Mouse (Mus musculus): Measurements from ENCODE around the gene Igsf3. TPM values are rescaled to one million over a fixed set of nuclear protein-coding genes. Genes with fewer than 3 reads are reported as not detected.

Gene Igsf3
- polyA plus RNA-seq, 1 experiment from 2014 or later = 28.1 TPM

DNA sequence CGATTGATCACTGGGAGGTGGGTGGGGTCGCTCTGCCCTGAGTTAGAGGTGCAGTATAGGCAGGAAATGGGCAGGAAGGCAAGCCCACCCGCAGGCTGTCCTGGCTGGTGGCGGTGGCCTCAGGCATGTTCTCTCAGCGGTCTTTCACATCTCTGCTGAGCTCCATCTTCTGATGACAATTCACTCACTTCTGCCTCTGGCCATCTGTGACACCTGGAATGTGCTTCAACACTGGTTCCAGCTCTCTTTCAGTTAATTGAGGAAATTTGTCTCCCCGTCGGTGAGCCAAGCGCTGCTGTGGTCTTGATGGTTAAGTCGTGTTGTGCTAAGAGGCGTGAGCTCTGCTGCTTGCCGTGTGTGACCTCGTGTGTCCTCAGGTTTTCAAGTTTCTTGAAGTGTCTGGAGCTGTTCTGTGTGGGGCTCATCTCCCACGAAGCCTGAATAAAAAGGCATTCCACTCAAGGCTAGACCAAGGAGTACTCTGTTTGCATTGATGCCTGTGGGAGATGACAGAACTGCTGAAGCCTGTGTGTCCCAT, 19.9 kb downstream of the Igsf3 start:
- H3K4me2 ChIP-seq (ENCODE audit: low read length) = no peak overlapping the region
- peak overlapping the region in 1 of 2 experiments; percentile 87; a peak in 1 of 4 replicates for H3K27ac ChIP-seq (replicated peaks in 1 of 2; ENCODE audit: control insufficient read depth in 1 of 2, insufficient read depth in 1 of 2, low read depth in 2 of 2, low read length in 2 of 2)
- no peak for ATAC-seq (ENCODE audit: insufficient number of reproducible peaks, insufficient read depth, low FRiP score, low read depth)
- peaks cover 65 to 81% of the 10 kb centered on the region in 2 experiments for H3K4me1 ChIP-seq (ENCODE audit: control insufficient read depth in 2 of 2, insufficient read depth in 2 of 2, low read length in 2 of 2)
- no peaks in the 10 kb centered on the region for H3K9me3 ChIP-seq (ENCODE audit: control insufficient read depth, low read length)
- no peak overlapping the region; the same call in 1 of the 2 replicates for H3K9ac ChIP-seq (ENCODE audit: low read length)
- H3K27me3 ChIP-seq (ENCODE audit: control insufficient read depth, insufficient read depth, low read length) = no peaks in the 10 kb centered on the region
- H3K36me3 ChIP-seq (ENCODE audit: control insufficient read depth, insufficient read depth, low read length) = no peaks in the 10 kb centered on the region; the same call in 1 of the 2 replicates
- no peak overlapping the region for H3K4me3 ChIP-seq (ENCODE audit: control insufficient read depth in 1 of 2, insufficient read depth in 1 of 2, low read depth in 1 of 2, low read length in 2 of 2)
- 39% methylated on average over 13 of the region's 13 CpGs for WGBS

- WGBS = 78% methylated on average over 4 of the region's 4 CpGs
- no peaks in the 10 kb centered on the region; the same call in 1 of the 2 replicates for H3K36me3 ChIP-seq (ENCODE audit: control insufficient read depth, insufficient read depth, low read length)
- ATAC-seq (ENCODE audit: insufficient number of reproducible peaks, insufficient read depth, low FRiP score, low read depth) = no peak
- no peak overlapping the region; the same call in 1 of the 2 replicates for H3K9ac ChIP-seq (ENCODE audit: low read length)
- H3K9me3 ChIP-seq (ENCODE audit: control insufficient read depth, low read length) = no peaks in the 10 kb centered on the region
- H3K4me3 ChIP-seq (ENCODE audit: control insufficient read depth in 1 of 2, insufficient read depth in 1 of 2, low read depth in 1 of 2, low read length in 2 of 2) = no peak overlapping the region
- no peaks in the 10 kb centered on the region for H3K27me3 ChIP-seq (ENCODE audit: control insufficient read depth, insufficient read depth, low read length)
- peak overlapping the region; percentile 74 to 75; a peak in 3 of 4 replicates for H3K27ac ChIP-seq (replicated peaks in 1 of 2; ENCODE audit: control insufficient read depth in 1 of 2, insufficient read depth in 1 of 2, low read depth in 2 of 2, low read length in 2 of 2)
- no peak overlapping the region for H3K4me2 ChIP-seq (ENCODE audit: low read length)
- H3K4me1 ChIP-seq (ENCODE audit: control insufficient read depth in 2 of 2, insufficient read depth in 2 of 2, low read length in 2 of 2) = peaks cover 65 to 81% of the 10 kb centered on the region in 2 experiments
These were observed 20.5 kb downstream of the Igsf3 start for GRCm38 (mm10) chr3:101397422-101397821.

DNA sequence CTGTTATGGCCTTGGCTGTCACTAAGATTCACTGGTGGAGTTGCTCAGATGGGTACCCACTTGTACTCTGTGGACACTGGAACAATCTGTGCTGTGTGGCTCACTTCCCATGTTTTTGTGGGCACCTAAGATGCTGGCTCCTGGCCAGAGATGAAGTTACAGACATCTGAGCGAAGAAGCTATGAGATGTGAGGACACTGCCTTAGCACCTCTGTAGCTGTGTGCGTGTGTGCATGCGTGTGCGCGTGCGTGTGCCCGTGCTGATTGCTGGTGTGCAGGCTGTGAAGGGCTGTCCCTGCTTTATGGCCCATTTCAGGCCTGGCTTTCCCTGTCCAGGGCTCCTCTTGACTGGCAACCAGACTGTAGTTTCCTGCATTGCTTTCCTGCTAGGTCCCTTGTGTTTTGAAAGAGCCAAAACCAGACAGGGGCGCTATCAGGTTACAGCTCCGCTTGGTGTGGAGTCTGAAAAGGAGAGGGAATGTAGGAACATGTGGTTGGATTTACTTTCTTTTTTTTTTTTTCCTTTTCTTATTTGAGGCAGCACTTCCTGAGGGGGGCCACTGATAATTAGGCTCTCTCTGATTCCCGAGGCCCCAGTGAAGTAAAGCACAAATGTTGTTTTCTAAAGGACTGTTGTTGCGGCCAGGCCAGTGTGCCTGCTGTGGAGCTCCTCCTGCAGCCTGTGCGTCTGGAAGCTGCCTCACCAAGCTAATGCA, 21.3 kb downstream of the Igsf3 start:
- Histone ChIP-seq H3K4me3 (ENCODE audit: control insufficient read depth in 1 of 2, insufficient read depth in 1 of 2, low read depth in 1 of 2, low read length in 2 of 2) (no peak overlapping the region), H3K9me3 (ENCODE audit: control insufficient read depth, low read length) (no peaks in the 10 kb centered on the region), H3K4me1 (ENCODE audit: control insufficient read depth in 2 of 2, insufficient read depth in 2 of 2, low read length in 2 of 2) (peaks cover 62 to 77% of the 10 kb centered on the region in 2 experiments), H3K4me2 (ENCODE audit: low read length) (peak overlapping the region; percentile 7; the same call in 1 of the 2 replicates), H3K27me3 (ENCODE audit: control insufficient read depth, insufficient read depth, low read length) (no peaks in the 10 kb centered on the region), H3K9ac (ENCODE audit: low read length) (peak overlapping the region; percentile 51), H3K36me3 (ENCODE audit: control insufficient read depth, insufficient read depth, low read length) (no peaks in the 10 kb centered on the region; the same call in 1 of the 2 replicates), H3K27ac (replicated peaks in 1 of 2; ENCODE audit: control insufficient read depth in 1 of 2, insufficient read depth in 1 of 2, low read depth in 2 of 2, low read length in 2 of 2) (peak overlapping the region; percentile 74 to 75)
- 35% methylated on average over 12 of the region's 12 CpGs for WGBS
- peak; percentile 41 for ATAC-seq (ENCODE audit: insufficient number of reproducible peaks, insufficient read depth, low FRiP score, low read depth)

DNA sequence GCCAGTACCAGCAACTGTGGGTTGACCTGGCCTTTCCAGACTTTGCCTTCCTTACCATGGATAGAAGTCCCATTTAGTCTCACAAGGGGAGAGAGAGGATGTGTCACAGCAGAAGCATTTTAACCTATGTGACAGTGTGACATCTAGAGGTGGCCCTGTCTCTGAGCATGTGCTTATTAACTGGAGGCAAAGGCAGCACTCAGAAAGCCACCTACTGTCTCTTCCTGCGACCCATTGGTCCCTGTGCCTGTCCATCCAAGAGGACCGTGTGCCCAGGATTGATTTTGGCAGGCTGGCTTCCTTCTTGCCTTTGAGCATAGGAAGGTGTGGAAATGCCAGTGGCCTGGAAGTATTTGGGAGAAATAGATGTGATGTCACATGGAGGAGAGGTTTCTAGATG, 22.0 kb downstream of the Igsf3 start:
- no peaks in the 10 kb centered on the region for H3K9me3 ChIP-seq (ENCODE audit: control insufficient read depth, low read length)
- no peak for ATAC-seq (ENCODE audit: insufficient number of reproducible peaks, insufficient read depth, low FRiP score, low read depth)
- peaks cover 64 to 76% of the 10 kb centered on the region in 2 experiments for H3K4me1 ChIP-seq (ENCODE audit: control insufficient read depth in 2 of 2, insufficient read depth in 2 of 2, low read length in 2 of 2)
- 0 out of 2 replicates have a peak overlapping the region, but pooled peaks have one; percentile 7 for H3K4me2 ChIP-seq (ENCODE audit: low read length)
- H3K4me3 ChIP-seq (ENCODE audit: control insufficient read depth in 1 of 2, insufficient read depth in 1 of 2, low read depth in 1 of 2, low read length in 2 of 2) = no peak overlapping the region
- peak overlapping the region; percentile 51; the same call in 1 of the 2 replicates for H3K9ac ChIP-seq (ENCODE audit: low read length)
- H3K27ac ChIP-seq (replicated peaks in 1 of 2; ENCODE audit: control insufficient read depth in 1 of 2, insufficient read depth in 1 of 2, low read depth in 2 of 2, low read length in 2 of 2) = peak overlapping the region; percentile 74 to 75
- H3K36me3 ChIP-seq (ENCODE audit: control insufficient read depth, insufficient read depth, low read length) = no peaks in the 10 kb centered on the region; the same call in 1 of the 2 replicates
- no peaks in the 10 kb centered on the region for H3K27me3 ChIP-seq (ENCODE audit: control insufficient read depth, insufficient read depth, low read length)
- WGBS = 38% methylated on average over 2 of the region's 2 CpGs

DNA sequence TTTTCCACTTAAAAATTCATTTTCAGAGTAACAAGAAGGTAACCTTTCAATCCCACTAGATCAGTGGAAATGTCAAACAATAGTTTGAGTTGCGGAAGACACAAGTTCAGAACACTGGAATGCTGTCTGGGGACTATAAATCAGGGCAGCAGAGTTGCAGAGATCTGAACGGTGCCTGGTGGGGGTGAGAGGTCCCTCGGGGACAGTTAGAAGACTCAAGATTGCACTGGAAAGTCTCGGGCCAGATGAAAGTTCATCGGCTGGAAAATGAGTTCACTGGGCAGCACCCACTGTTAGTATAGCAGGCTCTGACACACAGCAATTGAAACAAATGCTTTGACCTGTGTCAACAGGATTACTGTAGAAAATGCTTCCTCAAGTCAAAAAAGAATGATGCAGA, 24.6 kb downstream of the Igsf3 start:
- no peak for ATAC-seq (ENCODE audit: insufficient number of reproducible peaks, insufficient read depth, low FRiP score, low read depth)
- H3K9me3 ChIP-seq (ENCODE audit: control insufficient read depth, low read length) = no peaks in the 10 kb centered on the region
- H3K4me1 ChIP-seq (ENCODE audit: control insufficient read depth in 2 of 2, insufficient read depth in 2 of 2, low read length in 2 of 2) = peaks cover 58 to 76% of the 10 kb centered on the region in 2 experiments
- H3K27me3 ChIP-seq (ENCODE audit: control insufficient read depth, insufficient read depth, low read length) = no peaks in the 10 kb centered on the region
- no peak overlapping the region for H3K4me3 ChIP-seq (ENCODE audit: control insufficient read depth in 1 of 2, insufficient read depth in 1 of 2, low read depth in 1 of 2, low read length in 2 of 2)
- no peak overlapping the region for H3K27ac ChIP-seq (replicated peaks in 1 of 2; ENCODE audit: control insufficient read depth in 1 of 2, insufficient read depth in 1 of 2, low read depth in 2 of 2, low read length in 2 of 2)
- no peaks in the 10 kb centered on the region for H3K36me3 ChIP-seq (ENCODE audit: control insufficient read depth, insufficient read depth, low read length)
- no peak overlapping the region for H3K4me2 ChIP-seq (ENCODE audit: low read length)
- no peak overlapping the region for H3K9ac ChIP-seq (ENCODE audit: low read length)
- 48% methylated on average over 5 of the region's 5 CpGs for WGBS

GRCm38 (mm10) chr3:101404620-101405415, 27.9 kb downstream of the Igsf3 start:
- Histone ChIP-seq H3K4me3 (ENCODE audit: control insufficient read depth in 1 of 2, insufficient read depth in 1 of 2, low read depth in 1 of 2, low read length in 2 of 2) (no peak overlapping the region), H3K9me3 (ENCODE audit: control insufficient read depth, low read length) (no peaks in the 10 kb centered on the region), H3K4me1 (ENCODE audit: control insufficient read depth in 2 of 2, insufficient read depth in 2 of 2, low read length in 2 of 2) (peaks cover 60 to 76% of the 10 kb centered on the region in 2 experiments), H3K27ac (replicated peaks in 1 of 2; ENCODE audit: control insufficient read depth in 1 of 2, insufficient read depth in 1 of 2, low read depth in 2 of 2, low read length in 2 of 2) (peak overlapping the region; percentile 22 to 34; a peak in 3 of 4 replicates), H3K27me3 (ENCODE audit: control insufficient read depth, insufficient read depth, low read length) (no peaks in the 10 kb centered on the region), H3K36me3 (ENCODE audit: control insufficient read depth, insufficient read depth, low read length) (no peaks in the 10 kb centered on the region), H3K4me2 (ENCODE audit: low read length) (peak overlapping the region; percentile 7; the same call in 1 of the 2 replicates), H3K9ac (ENCODE audit: low read length) (0 out of 2 replicates have a peak overlapping the region, but pooled peaks have one; percentile 17)
- 64% methylated on average over 13 of the region's 13 CpGs for WGBS
- ATAC-seq (ENCODE audit: insufficient number of reproducible peaks, insufficient read depth, low FRiP score, low read depth) = peak; percentile 18; the same call in 1 of the 2 replicates

GRCm38 (mm10) chr3:101405495-101405894, 28.6 kb downstream of the Igsf3 start:
- H3K4me3 ChIP-seq (ENCODE audit: control insufficient read depth in 1 of 2, insufficient read depth in 1 of 2, low read depth in 1 of 2, low read length in 2 of 2) = no peak overlapping the region
- H3K9ac ChIP-seq (ENCODE audit: low read length) = no peak overlapping the region
- peaks cover 67 to 83% of the 10 kb centered on the region in 2 experiments for H3K4me1 ChIP-seq (ENCODE audit: control insufficient read depth in 2 of 2, insufficient read depth in 2 of 2, low read length in 2 of 2)
- H3K9me3 ChIP-seq (ENCODE audit: control insufficient read depth, low read length) = no peaks in the 10 kb centered on the region
- ATAC-seq (ENCODE audit: insufficient number of reproducible peaks, insufficient read depth, low FRiP score, low read depth) = peak; percentile 19; the same call in 1 of the 2 replicates
- H3K27ac ChIP-seq (replicated peaks in 1 of 2; ENCODE audit: control insufficient read depth in 1 of 2, insufficient read depth in 1 of 2, low read depth in 2 of 2, low read length in 2 of 2) = peak overlapping the region in 1 of 2 experiments; percentile 34; a peak in 2 of 4 replicates
- no peaks in the 10 kb centered on the region for H3K36me3 ChIP-seq (ENCODE audit: control insufficient read depth, insufficient read depth, low read length)
- peak overlapping the region; percentile 7; the same call in 1 of the 2 replicates for H3K4me2 ChIP-seq (ENCODE audit: low read length)
- H3K27me3 ChIP-seq (ENCODE audit: control insufficient read depth, insufficient read depth, low read length) = no peaks in the 10 kb centered on the region
- 21% methylated on average over 10 of the region's 10 CpGs for WGBS
